Mouse (Mus musculus) ovary, adult 18-20 months (tissue): Measurements from ENCODE around the gene Ssxb2.
"Not testable (repeated sequence)": the region's sequence is repeated elsewhere in the genome, so short reads cannot be mapped to it uniquely, and the experiment has no call there.

Experiments
- DNase-seq: peaks from one replicate; pipeline ENCODE4 v3.0.0; 2022; ENCODE audit warnings: low spot score, mixed read lengths

The Ssxb2 gene

DNA sequence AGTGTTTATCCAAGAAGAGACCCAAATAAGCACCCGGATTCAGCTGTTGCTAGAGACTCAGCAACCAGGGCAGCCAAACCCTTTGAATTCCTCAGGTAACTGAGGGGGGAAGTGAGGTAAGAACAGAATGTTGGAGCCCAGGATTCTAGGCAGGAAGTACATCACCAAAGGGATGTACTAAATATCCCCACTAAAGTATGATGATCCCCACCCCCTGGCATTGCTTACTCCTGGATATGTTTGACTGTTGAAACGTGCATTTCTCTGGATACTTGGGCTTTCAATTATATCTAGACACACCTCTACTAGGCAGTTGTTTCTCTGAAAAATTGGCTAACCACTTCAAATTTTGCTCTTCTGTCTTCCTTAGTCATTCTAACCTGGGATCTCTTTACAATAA lies at the start of gene Ssxb2:
TSS of gene Ssxb2 (minus strand) at position 101 of the 400 bp plus-strand sequence.
- not testable (repeated sequence) for DNase-seq

GRCm38 (mm10) chrX:8413005-8413404 lies 48.5 kb downstream of the Ssxb2 start, which contains the start of gene Ssxb1:
Ssxb1 (plus strand) TSS chrX:8413305.
- not testable (repeated sequence) for DNase-seq
